Mouse (Mus musculus) liver, postnatal 0 days (tissue): ENCODE measurements around the gene Dlg2.

Experiments
- CTCF ChIP-seq: sonication (generic); IDR thresholded peaks from 2 replicates; pipeline ENCODE4 v1.5.1; 2016; ENCODE audit warnings: antibody characterized with exemption, low read depth
- EP300 ChIP-seq: IDR thresholded peaks from 2 replicates; pipeline ENCODE4 v1.6.1; 2016; ENCODE audit warnings: antibody characterized with exemption, low read depth, mild to moderate bottlenecking

- TF ChIP-seq CTCF (no peak), EP300 (no peak)
Observed at GRCm38 (mm10) chr7:90553399-90553798, 76.9 kb downstream of the Dlg2 start.
